ENCODE assay signal across 8 mouse cellular contexts in the genomic region with DNA sequence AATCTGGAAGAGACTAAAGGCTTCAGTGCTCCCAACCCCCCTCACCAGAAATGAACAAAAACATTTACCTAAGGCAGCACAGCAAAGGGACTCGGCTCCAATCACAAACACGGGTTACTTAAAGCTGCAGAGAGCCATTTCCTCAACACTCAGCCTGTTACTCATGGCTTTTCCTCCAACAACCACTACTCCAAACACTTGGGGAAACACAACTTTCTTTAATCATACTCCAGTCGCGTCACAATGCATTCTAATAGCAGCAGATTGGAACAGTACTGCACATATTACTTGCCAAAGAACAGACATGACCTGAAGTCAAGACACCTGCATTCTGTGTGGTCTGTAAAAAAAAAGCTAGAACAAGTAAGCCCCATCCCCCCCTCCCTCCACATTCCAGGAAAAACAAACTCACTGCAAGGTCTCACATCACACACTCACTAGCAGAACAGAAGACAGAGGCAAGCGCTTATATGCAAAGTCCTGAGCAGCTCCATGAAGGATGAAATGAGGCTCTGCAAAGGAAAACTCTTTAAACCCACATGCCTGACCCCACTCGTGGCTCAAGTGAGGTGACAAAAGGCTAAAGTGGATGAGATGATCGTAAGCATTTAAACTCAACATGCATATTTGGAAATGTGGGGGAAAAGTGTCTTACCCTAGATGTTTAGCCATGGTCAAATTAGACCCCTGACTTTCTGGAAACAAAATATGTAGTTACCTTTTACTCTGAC. TPM values are rescaled to one million over a fixed set of nuclear protein-coding genes. Genes with fewer than 3 reads are reported as not detected.
DNase-seq lines count a peak whose midpoint lies in the region; ATAC-seq and TF ChIP-seq lines count a peak whose summit lies in the region.

No protein-coding gene starts in this region.

- H3K4me2 ChIP-seq in kidney, postnatal 0 days (ENCODE audit: low read length), result peak overlapping the region; percentile 65
- peak overlapping the region; percentile 100 for H3K4me2 ChIP-seq in forebrain, embryonic 16.5 days (ENCODE audit: low read length)
- H3K4me2 ChIP-seq in liver, embryonic 13.5 days, result peak overlapping the region; percentile 89

- no peak for TF ChIP-seq CTCF in kidney, postnatal 0 days (IDR thresholded peaks at IDR 0.05; ENCODE audit: low read depth)

- WGBS in kidney, postnatal 0 days, result 4% methylated on average over 7 of the region's 7 CpGs
- 8% methylated on average over 7 of the region's 7 CpGs for WGBS in forebrain, embryonic 16.5 days
- 36% methylated on average over 7 of the region's 7 CpGs for WGBS in liver, embryonic 13.5 days (ENCODE audit: insufficient replicate concordance)

- H3K36me3 ChIP-seq in kidney, postnatal 0 days (ENCODE audit: insufficient read depth, low read length), result peaks cover 34% of the 10 kb centered on the region
- peaks cover 15% of the 10 kb centered on the region for H3K36me3 ChIP-seq in forebrain, embryonic 16.5 days (ENCODE audit: control insufficient read depth, insufficient read depth)
- H3K36me3 ChIP-seq in liver, embryonic 13.5 days, result peaks cover 62% of the 10 kb centered on the region

- peaks cover 12% of the 10 kb centered on the region for H3K4me1 ChIP-seq in kidney, postnatal 0 days (replicated peaks; ENCODE audit: insufficient read depth, low read length)
- H3K4me1 ChIP-seq in forebrain, embryonic 16.5 days (replicated peaks; ENCODE audit: control insufficient read depth, insufficient read depth, low read length), result peaks cover 39% of the 10 kb centered on the region
- H3K4me1 ChIP-seq in liver, embryonic 13.5 days (replicated peaks), result peaks cover 56% of the 10 kb centered on the region

- H3K27ac ChIP-seq in kidney, postnatal 0 days, result peak overlapping the region; percentile 21; the same call in 1 of the 2 replicates
- no peak overlapping the region; the same call in 1 of the 2 replicates for H3K27ac ChIP-seq in forebrain, embryonic 16.5 days (ENCODE audit: low read length)
- H3K27ac ChIP-seq in liver, embryonic 13.5 days, result peak overlapping the region; percentile 99

- H3K4me3 ChIP-seq in kidney, postnatal 0 days (replicated peaks; ENCODE audit: low read depth, low read length), result peak overlapping the region; percentile 84
- H3K4me3 ChIP-seq in forebrain, embryonic 16.5 days (replicated peaks; ENCODE audit: low read length), result peak overlapping the region; percentile 55
- H3K4me3 ChIP-seq in liver, embryonic 13.5 days (replicated peaks), result peak overlapping the region; percentile 94

- ATAC-seq in kidney, postnatal 0 days (replicated peaks; ENCODE audit: low FRiP score, low read depth), result no peak
- ATAC-seq in forebrain, embryonic 16.5 days, result no peak
- ATAC-seq in liver, embryonic 13.5 days (ENCODE audit: low read depth), result no peak
- ATAC-seq in frontal cortex, adult (ENCODE audit: low TSS enrichment), result no peak

- no peaks in the 10 kb centered on the region for H3K27me3 ChIP-seq in kidney, postnatal 0 days (ENCODE audit: insufficient read depth, low read length)
- no peaks in the 10 kb centered on the region for H3K27me3 ChIP-seq in forebrain, embryonic 16.5 days (replicated peaks; ENCODE audit: control insufficient read depth, insufficient read depth, low read length)
- no peaks in the 10 kb centered on the region for H3K27me3 ChIP-seq in liver, embryonic 13.5 days

- H3K9ac ChIP-seq in kidney, postnatal 0 days (ENCODE audit: low read depth, low read length), result peak overlapping the region; percentile 58
- H3K9ac ChIP-seq in forebrain, embryonic 16.5 days (replicated peaks; ENCODE audit: low read depth, low read length), result peak overlapping the region; percentile 60
- H3K9ac ChIP-seq in liver, embryonic 13.5 days, result peak overlapping the region; percentile 99

- peak; percentile 67 for DNase-seq in kidney, postnatal 0 days (ENCODE audit: low spot score)
- no peak for DNase-seq in kidney, adult 18-20 months
- DNase-seq in R1 (ENCODE audit: low read depth, low spot score), result peak; percentile 63
- DNase-seq in liver, embryonic 13.5 days, result no peak
- DNase-seq in yolk sac, embryonic 10.5 days (ENCODE audit: low spot score), result peak; percentile 40
- DNase-seq in spleen, postnatal 36 days (ENCODE audit: low spot score in 2 of 2), result no peak

- H3K9me3 ChIP-seq in kidney, postnatal 0 days (replicated peaks; ENCODE audit: low read length), result no peaks in the 10 kb centered on the region
- no peaks in the 10 kb centered on the region for H3K9me3 ChIP-seq in forebrain, embryonic 16.5 days (ENCODE audit: control insufficient read depth, low read length)
- H3K9me3 ChIP-seq in liver, embryonic 13.5 days (replicated peaks), result no peaks in the 10 kb centered on the region

RNA-seq across cellular contexts. Expression of a gene that starts 26.3 kb away (rescaled TPM):
- polyA plus RNA-seq in kidney, postnatal 0 days (2015; fragmentation: Nextera tagmentation; extraction: Ambion mirVana), result 63.5 and 65.1 TPM in 2 replicates
- 66.2 and 79.4 TPM in 2 replicates for polyA plus RNA-seq in forebrain, embryonic 16.5 days (2015; fragmentation: Nextera tagmentation; extraction: Ambion mirVana)
- polyA plus RNA-seq in liver, embryonic 13.5 days (2015; fragmentation: Nextera tagmentation; extraction: Ambion mirVana), result 25.2 and 27.5 TPM in 2 replicates

RNA-seq across cellular contexts. Expression of a gene that starts 56.8 kb away (rescaled TPM):
- 22.3 and 23.9 TPM in 2 replicates for polyA plus RNA-seq in kidney, postnatal 0 days (2015; fragmentation: Nextera tagmentation; extraction: Ambion mirVana)
- polyA plus RNA-seq in forebrain, embryonic 16.5 days (2015; fragmentation: Nextera tagmentation; extraction: Ambion mirVana), result 11.4 and 11.6 TPM in 2 replicates
- polyA plus RNA-seq in liver, embryonic 13.5 days (2015; fragmentation: Nextera tagmentation; extraction: Ambion mirVana), result 1.1 and 2.7 TPM in 2 replicates

Comparison
In these comparisons a context has a peak if more than half of its experiments do, and no peak if none do; other contexts are left out.
1. DNase-seq: peak in kidney, postnatal 0 days (single experiment), R1 (single experiment) and yolk sac, embryonic 10.5 days (single experiment); none in kidney, adult 18-20 months (single experiment), liver, embryonic 13.5 days (single experiment) and spleen, postnatal 36 days (0 of 2).
2. Peak in every context shown above with its lines, with median percentiles within 50 percentile points of each other: H3K4me2 ChIP-seq, H3K4me3 ChIP-seq and H3K9ac ChIP-seq.